Mouse (Mus musculus): ENCODE measurements around the gene Stpg1.

- TF ChIP-seq CTCF (IDR thresholded peaks at IDR 0.05; ENCODE audit: borderline replicate concordance, control insufficient read depth, extremely low read depth, insufficient read depth, low read length, poor library complexity) (no peak), POLR2A (IDR thresholded peaks at IDR 0.05; ENCODE audit: control insufficient read depth, extremely low read depth, insufficient read depth, low read length, poor library complexity) (no peak)
Measured at GRCm38 (mm10) chr4:135567484-135567883, 72.9 kb downstream of the Stpg1 start.

Measured in thymus, adult 2 months (tissue).